Mouse (Mus musculus) CH12.LX (cell line): ENCODE measurements around the gene Prrc2a. TPM values are rescaled to one million over a fixed set of nuclear protein-coding genes. Genes with fewer than 3 reads are reported as not detected.
A peak's percentile ranks its signal among the peaks of the same experiment; 100 is the strongest.

ENCODE experiments used
- DNase-seq: peaks from one replicate; pipeline ENCODE4 v3.0.0-alpha.2; 2013; ENCODE audit errors: extremely low read depth
- H3K27ac ChIP-seq: 2 replicates; pipeline ENCODE4 v1.5.1; 2012; ENCODE audit warnings: low read depth, mild to moderate bottlenecking, control low read depth, moderate library complexity; ENCODE audit not compliant: insufficient read depth
- H3K27me3 ChIP-seq: replicated peaks from 2 replicates; pipeline ENCODE3; 2012; ENCODE audit warnings: inconsistent platforms
- H3K36me3 ChIP-seq, 2 experiments: replicated peaks in 1 of 2; 2 replicates each; pipeline versions ENCODE3 to v1.6.1; 2012; ENCODE audit warnings: inconsistent platforms in 1 of 2, low read length in 1 of 2, mild to moderate bottlenecking in 1 of 2, mixed read lengths in 1 of 2, moderate library complexity in 1 of 2; ENCODE audit not compliant: control insufficient read depth in 1 of 2, insufficient read depth in 1 of 2
- H3K4me1 ChIP-seq, 2 experiments: 2 replicates each; pipeline ENCODE4 v1.6.1; 2012; ENCODE audit warnings: inconsistent platforms in 1 of 2, moderate library complexity in 1 of 2; ENCODE audit not compliant: insufficient read depth in 2 of 2, control insufficient read depth in 1 of 2
- H3K4me2 ChIP-seq: 2 replicates; pipeline ENCODE4 v1.6.1; 2012; ENCODE audit warnings: low read depth, mild to moderate bottlenecking, control low read depth; ENCODE audit not compliant: poor library complexity, insufficient read depth, severe bottlenecking
- H3K4me3 ChIP-seq, 3 experiments: fragments of 150-350 bp in 1 of 3; sonication (generic) in 1 of 3; replicated peaks in 1 of 3; 2 replicates each; pipeline versions ENCODE3 to v1.5.1; 2011 to 2012; ENCODE audit warnings: low read depth in 2 of 3, low read length in 2 of 3, mild to moderate bottlenecking in 2 of 3, moderate library complexity in 2 of 3, control low read depth in 1 of 3, improper control_type of control experiment in 1 of 3, inconsistent platforms in 1 of 3, mixed read lengths in 1 of 3; ENCODE audit not compliant: poor library complexity in 1 of 3
- H3K79me2 ChIP-seq: replicated peaks from 2 replicates; pipeline ENCODE4 v1.6.1; 2012; ENCODE audit warnings: mild to moderate bottlenecking, moderate library complexity; ENCODE audit not compliant: control insufficient read depth, poor library complexity, insufficient read depth, severe bottlenecking; ENCODE audit errors: extremely low read depth
- H3K9ac ChIP-seq: 2 replicates; pipeline ENCODE4 v1.6.1; 2012; ENCODE audit warnings: low read depth, mild to moderate bottlenecking, control low read depth, moderate library complexity; ENCODE audit not compliant: insufficient read depth
- H3K9me3 ChIP-seq: replicated peaks from 2 replicates; pipeline ENCODE3; 2012; ENCODE audit warnings: low read length, inconsistent platforms, mixed read lengths
- BHLHE40 ChIP-seq: IDR thresholded peaks from 2 replicates; pipeline ENCODE4 v1.6.1; 2011; ENCODE audit warnings: mild to moderate bottlenecking, low read depth, low read length, improper control_type of control experiment
- CHD1 ChIP-seq: IDR thresholded peaks from 2 replicates; pipeline ENCODE4 v1.6.1; 2012; ENCODE audit warnings: low read depth, low read length, improper control_type of control experiment, inconsistent platforms
- CHD2 ChIP-seq: IDR thresholded peaks from 2 replicates; pipeline ENCODE4 v1.6.1; 2011; ENCODE audit warnings: low read length, improper control_type of control experiment
- ELF1 ChIP-seq: IDR thresholded peaks from 2 replicates; pipeline ENCODE4 v1.6.1; 2014; ENCODE audit warnings: low read depth, mild to moderate bottlenecking, inconsistent platforms, low read length, improper control_type of control experiment
- EP300 ChIP-seq: IDR thresholded peaks from 2 replicates; pipeline ENCODE4 v1.6.1; 2011; ENCODE audit warnings: low read length, improper control_type of control experiment
- ETS1 ChIP-seq: conservative IDR thresholded peaks from 2 replicates; pipeline ENCODE4 v1.6.1; 2012; ENCODE audit warnings: low read depth, mild to moderate bottlenecking, inconsistent platforms, low read length, improper control_type of control experiment, moderate library complexity
- GABPA ChIP-seq: IDR thresholded peaks from 2 replicates; pipeline ENCODE4 v1.6.1; 2012; ENCODE audit warnings: low read depth, low read length, improper control_type of control experiment, inconsistent platforms; ENCODE audit not compliant: insufficient replicate concordance
- HCFC1 ChIP-seq: IDR thresholded peaks from 2 replicates; pipeline ENCODE4 v1.6.1; 2012; ENCODE audit warnings: low read depth, mild to moderate bottlenecking, inconsistent platforms, low read length, improper control_type of control experiment
- IRF4 ChIP-seq: IDR thresholded peaks from 2 replicates; pipeline ENCODE4 v1.6.1; 2014; ENCODE audit warnings: low read depth, mild to moderate bottlenecking, inconsistent platforms, low read length, improper control_type of control experiment
- JUN ChIP-seq: IDR thresholded peaks from 2 replicates; pipeline ENCODE4 v1.6.1; 2011; ENCODE audit warnings: low read depth, mild to moderate bottlenecking, low read length, improper control_type of control experiment, moderate library complexity; ENCODE audit not compliant: insufficient read depth
- JUND ChIP-seq: conservative IDR thresholded peaks from 2 replicates; pipeline ENCODE4 v1.6.1; 2011; ENCODE audit warnings: low read depth, low read length, improper control_type of control experiment
- KAT2A ChIP-seq: IDR thresholded peaks from 2 replicates; pipeline ENCODE4 v1.6.1; 2012; ENCODE audit warnings: low read length, improper control_type of control experiment, inconsistent platforms; ENCODE audit not compliant: insufficient replicate concordance
- MAX ChIP-seq: IDR thresholded peaks from 2 replicates; pipeline ENCODE4 v1.6.1; 2011; ENCODE audit warnings: low read length, improper control_type of control experiment
- MAZ ChIP-seq: IDR thresholded peaks from 2 replicates; pipeline ENCODE4 v1.6.1; 2012; ENCODE audit warnings: low read depth, mild to moderate bottlenecking, inconsistent platforms, low read length, improper control_type of control experiment, moderate library complexity
- MEF2A ChIP-seq: IDR thresholded peaks from 2 replicates; pipeline ENCODE4 v1.6.1; 2014; ENCODE audit warnings: low read depth, mild to moderate bottlenecking, inconsistent platforms, low read length, improper control_type of control experiment, borderline replicate concordance
- MXI1 ChIP-seq: IDR thresholded peaks from 2 replicates; pipeline ENCODE4 v1.6.1; 2011; ENCODE audit warnings: mild to moderate bottlenecking, low read depth, low read length, improper control_type of control experiment
- MYC ChIP-seq: IDR thresholded peaks from 2 replicates; pipeline ENCODE4 v1.6.1; 2011; ENCODE audit warnings: low read depth, mild to moderate bottlenecking, improper control_type of control experiment, low read length
- NRF1 ChIP-seq: IDR thresholded peaks from 2 replicates; pipeline ENCODE4 v1.6.1; 2014; ENCODE audit warnings: low read depth, mild to moderate bottlenecking, inconsistent platforms, low read length, improper control_type of control experiment, moderate library complexity
- POLR2A ChIP-seq: IDR thresholded peaks from 2 replicates; pipeline ENCODE4 v1.6.1; 2011; ENCODE audit warnings: low read depth, mild to moderate bottlenecking, improper control_type of control experiment, low read length
- POLR2AphosphoS2 ChIP-seq: IDR thresholded peaks from 2 replicates; pipeline ENCODE4 v1.6.1; 2011; ENCODE audit warnings: low read depth, low read length, improper control_type of control experiment
- RCOR1 ChIP-seq: conservative IDR thresholded peaks from 2 replicates; pipeline ENCODE4 v1.6.1; 2012; ENCODE audit warnings: low read depth, mild to moderate bottlenecking, inconsistent platforms, low read length, improper control_type of control experiment
- SIN3A ChIP-seq: IDR thresholded peaks from 2 replicates; pipeline ENCODE4 v1.6.1; 2012; ENCODE audit warnings: low read length, improper control_type of control experiment, inconsistent platforms
- SMC3 ChIP-seq: IDR thresholded peaks from 2 replicates; pipeline ENCODE4 v1.6.1; 2011; ENCODE audit warnings: low read depth, low read length, improper control_type of control experiment
- TBP ChIP-seq: conservative IDR thresholded peaks from 2 replicates; pipeline ENCODE4 v1.6.1; 2011; ENCODE audit warnings: low read depth, low read length, improper control_type of control experiment
- TCF12 ChIP-seq: IDR thresholded peaks from 2 replicates; pipeline ENCODE4 v1.6.1; 2014; ENCODE audit warnings: low read depth, mild to moderate bottlenecking, inconsistent platforms, low read length, improper control_type of control experiment
- USF1 ChIP-seq: IDR thresholded peaks from 2 replicates; pipeline ENCODE4 v1.6.1; 2014; ENCODE audit warnings: low read depth, mild to moderate bottlenecking, inconsistent platforms, low read length, improper control_type of control experiment
- ZC3H11A ChIP-seq: IDR thresholded peaks from 2 replicates; pipeline ENCODE4 v1.6.1; 2012; ENCODE audit warnings: low read depth, mild to moderate bottlenecking, inconsistent platforms, low read length, improper control_type of control experiment
- ZNF384 ChIP-seq: IDR thresholded peaks from 2 replicates; pipeline ENCODE4 v1.6.1; 2012; ENCODE audit warnings: low read depth, low read length, improper control_type of control experiment, inconsistent platforms
- dilution Hi-C: fragments of 300-500 bp; cut with MboI; formaldehyde crosslinking; loops from 2 replicates; pipeline ENCODE4 v1.14.3; 2020; ENCODE audit warnings: low sequenced_read_pairs; ENCODE audit not compliant: extremely low pct_unique_long_range_greater_than_20kb, extremely low pct_ligation_motif_present
- in situ Hi-C: fragments of 300-500 bp; cut with MboI; formaldehyde crosslinking; loops from 3 replicates; pipeline ENCODE4 v1.14.3; 2019; ENCODE audit warnings: low sequenced_read_pairs, low pct_ligation_motif_present, low pct_unique_long_range_greater_than_20kb, mixed read lengths
- polyA plus RNA-seq: library from polyadenylated mRNA; unstranded; fragments of >175 nt; gene quantifications from 2 replicates; pipeline ENCODE4 v1.2.1, GENCODE M21; 2012; ENCODE audit warnings: low read depth; ENCODE audit not compliant: insufficient read length
- total RNA-seq, 2 experiments: library from RNA; depleted of rRNA; stranded (reverse); fragments of 300-350 nt in 1 of 2; fragments of >200 nt in 1 of 2; gene quantifications; 2 replicates each; pipeline ENCODE4 v1.2.3; 2012 to 2014

Prrc2a gene
- total and polyA plus RNA-seq, 3 experiments: 31.3 to 313 (median 80.4) TPM

DNA sequence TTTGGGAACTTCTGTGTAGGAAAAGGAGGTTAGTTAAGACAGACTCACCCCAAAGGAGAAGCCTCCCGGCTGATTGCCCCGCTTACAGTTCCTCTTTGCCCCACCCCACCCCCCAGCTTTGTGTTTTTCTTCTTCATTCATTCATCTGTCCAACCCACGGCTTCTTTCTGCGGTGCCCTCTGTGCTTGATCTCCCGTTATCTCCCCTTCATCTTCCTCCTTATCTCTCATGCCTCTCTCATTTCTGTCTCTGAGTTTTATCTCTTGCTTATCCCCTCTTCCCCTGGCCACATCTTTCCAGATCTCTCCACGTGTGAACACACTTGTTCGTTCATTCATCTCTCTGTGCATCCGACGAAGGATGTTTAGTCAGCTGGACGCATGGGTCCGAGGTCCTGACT, 36.4 kb upstream of the Prrc2a start:
- H3K79me2 ChIP-seq: peaks cover 28% of the 10 kb centered on the region
- peaks cover 17 to 60% of the 10 kb centered on the region in 2 experiments; a peak in 3 of 4 replicates for H3K4me1 ChIP-seq
- peak overlapping the region; percentile 95 for H3K4me2 ChIP-seq
- H3K27me3 ChIP-seq: no peaks in the 10 kb centered on the region
- H3K9ac ChIP-seq: peak overlapping the region; percentile 83
- dilution Hi-C loops (no loop called here), in situ Hi-C loops (no loop called here)
- H3K4me3 ChIP-seq: peak overlapping the region; percentile 68 to 92 (median 73)
- no peaks in the 10 kb centered on the region for H3K9me3 ChIP-seq
- H3K27ac ChIP-seq: peak overlapping the region; percentile 78
- peaks cover 3 to 15% of the 10 kb centered on the region in 2 experiments for H3K36me3 ChIP-seq
- TF ChIP-seq MEF2A (peak; percentile 19; the same call in 1 of the 2 replicates), MXI1 (peak; percentile 69), RCOR1 (no peak), MAX (peak; percentile 47; the same call in 1 of the 2 replicates), CHD1 (0 out of 2 replicates have a peak, but pooled peaks have one; percentile 25)
- DNase-seq: no peak

DNA sequence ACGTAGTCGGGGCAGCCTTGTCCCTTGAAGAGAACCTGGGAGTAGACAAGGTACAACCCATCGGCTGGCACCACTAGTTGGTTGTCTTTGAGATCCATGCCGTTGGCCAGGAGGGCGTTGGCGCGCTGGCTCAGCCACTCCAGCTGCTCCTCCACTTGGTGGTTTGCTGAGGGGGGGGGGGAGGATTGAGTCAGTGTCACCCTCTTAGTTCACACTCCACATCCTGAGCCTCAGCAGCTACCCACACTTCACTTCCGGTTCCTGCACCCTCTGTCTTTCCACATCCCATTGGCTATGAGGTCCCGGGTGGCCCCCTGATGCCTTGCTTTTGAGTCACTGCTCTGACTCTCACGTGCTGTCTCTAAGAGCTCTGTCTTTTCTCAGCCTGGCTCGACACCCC, 35.7 kb upstream of the Prrc2a start:
- Histone ChIP-seq H3K36me3 (peaks cover 3 to 15% of the 10 kb centered on the region in 2 experiments), H3K9ac (peak overlapping the region; percentile 83; the same call in 1 of the 2 replicates), H3K4me2 (peak overlapping the region; percentile 95), H3K79me2 (peaks cover 28% of the 10 kb centered on the region), H3K27me3 (no peaks in the 10 kb centered on the region), H3K4me1 (peaks cover 17 to 54% of the 10 kb centered on the region in 2 experiments; a peak in 3 of 4 replicates), H3K4me3 (peak overlapping the region; percentile 68 to 92 (median 73)), H3K27ac (peak overlapping the region; percentile 78), H3K9me3 (no peaks in the 10 kb centered on the region)
- dilution Hi-C loops (no loop called here), in situ Hi-C loops (no loop called here)
- peak; percentile 93 for DNase-seq
- peak; percentile 57 for TF ChIP-seq IRF4
- TF ChIP-seq ZC3H11A: no peak
- TF ChIP-seq ELF1: peak; percentile 80
- TF ChIP-seq POLR2A: peak; percentile 51; the same call in 1 of the 2 replicates
- TF ChIP-seq USF1: no peak
- no peak; the same call in none of the 2 replicates for TF ChIP-seq SMC3
- TF ChIP-seq MYC: peak; percentile 46; the same call in 1 of the 2 replicates
- no peak for TF ChIP-seq JUN
- TF ChIP-seq MAZ: no peak; the same call in 1 of the 2 replicates
- TF ChIP-seq NRF1: no peak
- no peak for TF ChIP-seq JUND
- TF ChIP-seq TCF12: peak; percentile 70; the same call in 1 of the 2 replicates
- no peak for TF ChIP-seq KAT2A
- peak; percentile 84 for TF ChIP-seq ETS1
- 0 out of 2 replicates have a peak, but pooled peaks have one; percentile 61 for TF ChIP-seq SIN3A
- peak; percentile 53 for TF ChIP-seq MXI1
- peak; percentile 60 for TF ChIP-seq MEF2A
- TF ChIP-seq ZNF384: no peak
- TF ChIP-seq BHLHE40: peak; percentile 98
- TF ChIP-seq HCFC1: peak; percentile 55
- no peak for TF ChIP-seq POLR2AphosphoS2
- TF ChIP-seq CHD2: no peak; the same call in 1 of the 2 replicates
- no peak for TF ChIP-seq RCOR1
- no peak for TF ChIP-seq GABPA
- TF ChIP-seq TBP: no peak; the same call in 1 of the 2 replicates
- TF ChIP-seq EP300: 0 out of 2 replicates have a peak, but pooled peaks have one; percentile 21
- peak; percentile 80 for TF ChIP-seq MAX
